Mouse (Mus musculus): Measurements from ENCODE around the gene Fam129b.

DNA sequence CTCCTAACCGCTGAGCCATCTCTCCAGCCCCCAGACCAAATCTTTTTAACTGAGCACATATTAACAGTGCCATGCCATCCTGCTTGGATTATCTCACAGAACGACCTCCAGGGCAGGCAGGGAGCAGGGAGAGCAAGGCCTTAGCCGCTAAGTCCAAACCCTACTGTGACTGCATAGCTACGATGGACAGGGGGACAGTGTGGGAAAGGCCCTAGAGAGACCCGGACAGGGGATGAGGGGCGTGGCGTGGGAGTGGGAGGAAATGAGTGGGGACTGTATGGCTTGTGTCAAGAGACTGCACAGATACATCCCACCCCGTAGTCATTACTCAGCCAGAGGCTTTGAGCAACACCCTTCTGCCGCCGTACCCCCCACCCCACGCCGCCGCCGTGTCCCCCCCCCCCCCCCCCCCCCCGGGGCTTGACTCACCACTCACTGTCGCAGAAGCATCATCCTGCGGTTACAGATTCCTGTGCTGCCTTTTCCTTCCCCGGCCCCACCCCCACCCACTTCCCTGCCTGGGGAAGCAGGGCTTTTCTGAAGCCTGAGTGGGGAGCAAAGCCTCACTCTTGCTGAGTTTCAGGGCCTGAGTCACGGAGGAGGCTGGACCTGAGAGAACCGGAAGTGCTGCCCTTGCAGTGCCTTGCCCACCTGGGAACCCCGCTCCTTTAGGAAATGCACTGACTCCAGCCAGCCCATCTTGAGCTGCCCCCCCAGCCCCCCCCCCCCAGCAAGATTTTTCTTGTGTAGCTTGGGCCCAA lies 6.5 kb downstream of the Fam129b start:
- TF ChIP-seq CTCF (IDR thresholded peaks at IDR 0.05; ENCODE audit: extremely low read depth, insufficient read length, insufficient replicate concordance, low read depth, low read length) = no peak
- no peak for TF ChIP-seq POLR2A (IDR thresholded peaks at IDR 0.05; ENCODE audit: low read depth, low read length)
